Mouse (Mus musculus): ENCODE measurements at regions not wholly inside any gene's neighbourhood (a gene's known extent, or its start where the extent isn't known, plus 50 kb on each side); places are given as distances from the start of the nearest gene placed in this dataset.
"Not testable (repeated sequence)": the region's sequence is repeated elsewhere in the genome, so short reads cannot be mapped to it uniquely, and the experiment has no call there.

GRCm38 (mm10) chr14:53109732-53110131 lies 614.2 kb upstream of the Olfr1507 start:
- H3K36me3 ChIP-seq (ENCODE audit: control insufficient read depth, insufficient read depth, low read length); H3K9ac ChIP-seq (ENCODE audit: low read depth, low read length, severe bottlenecking); H3K27ac ChIP-seq (replicated peaks; ENCODE audit: low read depth, low read length); H3K4me2 ChIP-seq (replicated peaks; ENCODE audit: low read depth, low read length, severe bottlenecking); H3K4me1 ChIP-seq (ENCODE audit: control insufficient read depth, insufficient read depth, low read length); H3K27me3 ChIP-seq (ENCODE audit: control insufficient read depth, insufficient read depth, low read length); H3K4me3 ChIP-seq (replicated peaks; ENCODE audit: low read length); ATAC-seq (ENCODE audit: low FRiP score, low read depth); H3K9me3 ChIP-seq (ENCODE audit: control insufficient read depth, low read length); DNase-seq (ENCODE audit: low spot score): not testable (repeated sequence)
- WGBS, result 80% methylated on average over 3 of the region's 3 CpGs

GRCm38 (mm10) chr14:53101362-53101761 lies 605.8 kb upstream of the Olfr1507 start:
- not testable (repeated sequence) for H3K36me3 ChIP-seq (ENCODE audit: control insufficient read depth, insufficient read depth, low read length); H3K27ac ChIP-seq (replicated peaks; ENCODE audit: low read depth, low read length); H3K4me1 ChIP-seq (ENCODE audit: control insufficient read depth, insufficient read depth, low read length); ATAC-seq (ENCODE audit: low FRiP score, low read depth); H3K4me2 ChIP-seq (replicated peaks; ENCODE audit: low read depth, low read length, severe bottlenecking); H3K4me3 ChIP-seq (replicated peaks; ENCODE audit: low read length); H3K9ac ChIP-seq (ENCODE audit: low read depth, low read length, severe bottlenecking); DNase-seq (ENCODE audit: low spot score); H3K9me3 ChIP-seq (ENCODE audit: control insufficient read depth, low read length); H3K27me3 ChIP-seq (ENCODE audit: control insufficient read depth, insufficient read depth, low read length)
- 33% methylated on average over 5 of the region's 5 CpGs for WGBS

GRCm38 (mm10) chr14:53090921-53091320 lies 595.4 kb upstream of the Olfr1507 start:
- not testable (repeated sequence) for H3K4me1 ChIP-seq (ENCODE audit: control insufficient read depth, insufficient read depth, low read length); H3K9ac ChIP-seq (ENCODE audit: low read depth, low read length, severe bottlenecking); H3K36me3 ChIP-seq (ENCODE audit: control insufficient read depth, insufficient read depth, low read length); DNase-seq (ENCODE audit: low spot score); H3K4me3 ChIP-seq (replicated peaks; ENCODE audit: low read length); H3K27ac ChIP-seq (replicated peaks; ENCODE audit: low read depth, low read length); H3K27me3 ChIP-seq (ENCODE audit: control insufficient read depth, insufficient read depth, low read length); H3K4me2 ChIP-seq (replicated peaks; ENCODE audit: low read depth, low read length, severe bottlenecking); ATAC-seq (ENCODE audit: low FRiP score, low read depth); H3K9me3 ChIP-seq (ENCODE audit: control insufficient read depth, low read length)

GRCm38 (mm10) chr14:53081853-53082252 lies 586.3 kb upstream of the Olfr1507 start:
- not testable (repeated sequence) for H3K9ac ChIP-seq (ENCODE audit: low read depth, low read length, severe bottlenecking); H3K4me2 ChIP-seq (replicated peaks; ENCODE audit: low read depth, low read length, severe bottlenecking); H3K27ac ChIP-seq (replicated peaks; ENCODE audit: low read depth, low read length); H3K4me1 ChIP-seq (ENCODE audit: control insufficient read depth, insufficient read depth, low read length); H3K9me3 ChIP-seq (ENCODE audit: control insufficient read depth, low read length); H3K4me3 ChIP-seq (replicated peaks; ENCODE audit: low read length); H3K27me3 ChIP-seq (ENCODE audit: control insufficient read depth, insufficient read depth, low read length); H3K36me3 ChIP-seq (ENCODE audit: control insufficient read depth, insufficient read depth, low read length); ATAC-seq (ENCODE audit: low FRiP score, low read depth); DNase-seq (ENCODE audit: low spot score)
- WGBS, result 80% methylated on average over 4 of the region's 4 CpGs

GRCm38 (mm10) chr14:53081024-53081711 lies 585.6 kb upstream of the Olfr1507 start:
- not testable (repeated sequence) for H3K4me3 ChIP-seq (replicated peaks; ENCODE audit: low read length); H3K9me3 ChIP-seq (ENCODE audit: control insufficient read depth, low read length); H3K9ac ChIP-seq (ENCODE audit: low read depth, low read length, severe bottlenecking); H3K27ac ChIP-seq (replicated peaks; ENCODE audit: low read depth, low read length); H3K4me2 ChIP-seq (replicated peaks; ENCODE audit: low read depth, low read length, severe bottlenecking); ATAC-seq (ENCODE audit: low FRiP score, low read depth); H3K27me3 ChIP-seq (ENCODE audit: control insufficient read depth, insufficient read depth, low read length); H3K4me1 ChIP-seq (ENCODE audit: control insufficient read depth, insufficient read depth, low read length); H3K36me3 ChIP-seq (ENCODE audit: control insufficient read depth, insufficient read depth, low read length); DNase-seq (ENCODE audit: low spot score)
- WGBS, result no CpG with 5 or more reads among the region's 2 CpGs

GRCm38 (mm10) chr14:53080556-53080955 lies 585.0 kb upstream of the Olfr1507 start:
- not testable (repeated sequence) for ATAC-seq (ENCODE audit: low FRiP score, low read depth); DNase-seq (ENCODE audit: low spot score); H3K4me3 ChIP-seq (replicated peaks; ENCODE audit: low read length); H3K9me3 ChIP-seq (ENCODE audit: control insufficient read depth, low read length); H3K36me3 ChIP-seq (ENCODE audit: control insufficient read depth, insufficient read depth, low read length); H3K27me3 ChIP-seq (ENCODE audit: control insufficient read depth, insufficient read depth, low read length); H3K9ac ChIP-seq (ENCODE audit: low read depth, low read length, severe bottlenecking); H3K4me2 ChIP-seq (replicated peaks; ENCODE audit: low read depth, low read length, severe bottlenecking); H3K27ac ChIP-seq (replicated peaks; ENCODE audit: low read depth, low read length); H3K4me1 ChIP-seq (ENCODE audit: control insufficient read depth, insufficient read depth, low read length)
- WGBS, result 76% methylated on average over 3 of the region's 3 CpGs

GRCm38 (mm10) chr14:53075937-53076336 lies 580.4 kb upstream of the Olfr1507 start:
- not testable (repeated sequence) for H3K9me3 ChIP-seq (ENCODE audit: control insufficient read depth, low read length); H3K4me1 ChIP-seq (ENCODE audit: control insufficient read depth, insufficient read depth, low read length); H3K27me3 ChIP-seq (ENCODE audit: control insufficient read depth, insufficient read depth, low read length); H3K4me3 ChIP-seq (replicated peaks; ENCODE audit: low read length); H3K4me2 ChIP-seq (replicated peaks; ENCODE audit: low read depth, low read length, severe bottlenecking); ATAC-seq (ENCODE audit: low FRiP score, low read depth); H3K36me3 ChIP-seq (ENCODE audit: control insufficient read depth, insufficient read depth, low read length); H3K27ac ChIP-seq (replicated peaks; ENCODE audit: low read depth, low read length); H3K9ac ChIP-seq (ENCODE audit: low read depth, low read length, severe bottlenecking); DNase-seq (ENCODE audit: low spot score)
- 85% methylated on average over 2 of the region's 2 CpGs for WGBS

GRCm38 (mm10) chr14:53073126-53073525 lies 577.6 kb upstream of the Olfr1507 start:
- not testable (repeated sequence) for H3K9me3 ChIP-seq (ENCODE audit: control insufficient read depth, low read length); H3K4me1 ChIP-seq (ENCODE audit: control insufficient read depth, insufficient read depth, low read length); ATAC-seq (ENCODE audit: low FRiP score, low read depth); H3K9ac ChIP-seq (ENCODE audit: low read depth, low read length, severe bottlenecking); H3K4me2 ChIP-seq (replicated peaks; ENCODE audit: low read depth, low read length, severe bottlenecking); H3K27ac ChIP-seq (replicated peaks; ENCODE audit: low read depth, low read length); H3K36me3 ChIP-seq (ENCODE audit: control insufficient read depth, insufficient read depth, low read length); DNase-seq (ENCODE audit: low spot score); H3K4me3 ChIP-seq (replicated peaks; ENCODE audit: low read length); H3K27me3 ChIP-seq (ENCODE audit: control insufficient read depth, insufficient read depth, low read length)
- WGBS, result 77% methylated on average over 6 of the region's 6 CpGs
